Mouse (Mus musculus) heart, adult 8-10 months (tissue): ENCODE measurements around the gene Mrvi1. TPM values are rescaled to one million over a fixed set of nuclear protein-coding genes. Genes with fewer than 3 reads are reported as not detected.
A peak's percentile ranks its signal among the peaks of the same experiment; 100 is the strongest.

ENCODE experiments used
- DNase-seq: peaks from one replicate; pipeline ENCODE4 v3.0.0; 2022; ENCODE audit warnings: low spot score
- total RNA-seq, 4 experiments: library from RNA; stranded (reverse); gene quantifications; 2 replicates each; pipeline ENCODE4 v1.2.4; 2022

Gene Mrvi1
- total RNA-seq, result 10 to 100 TPM; 12.7 to 15.6 (median 14.4) TPM

DNA sequence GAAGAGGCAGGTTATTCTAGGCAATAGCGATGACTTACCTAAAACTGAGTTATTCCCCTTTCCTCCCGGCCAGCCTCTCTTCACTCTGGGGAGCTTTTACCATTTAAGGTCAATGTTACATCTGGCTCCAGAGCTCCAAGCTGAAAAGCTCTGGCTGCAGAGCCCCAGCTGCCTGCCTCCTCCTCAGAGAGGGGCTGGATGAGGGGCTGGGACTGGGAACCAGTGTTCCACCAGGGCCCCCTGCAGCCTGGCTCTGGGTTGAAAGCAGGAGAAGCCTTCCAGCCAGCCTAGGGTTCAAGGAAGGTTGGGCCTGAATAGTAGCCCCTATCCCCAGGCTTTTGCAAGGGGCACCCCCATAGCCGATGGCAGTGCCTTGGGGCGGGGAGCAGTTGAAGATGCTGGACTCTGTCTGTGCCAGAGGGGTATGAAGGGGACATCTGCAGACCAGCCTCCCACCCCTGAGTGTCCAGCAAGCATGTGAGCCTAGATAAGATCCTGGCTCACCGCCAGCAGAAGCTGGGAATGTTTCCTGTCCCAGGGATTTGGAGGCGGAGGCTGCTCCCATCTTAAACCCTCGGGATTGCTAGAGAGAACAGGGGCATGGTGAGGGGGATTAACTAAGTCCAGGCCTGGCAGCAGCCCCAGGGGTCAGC lies at the start of gene Mrvi1:
TSS of gene Mrvi1 (minus strand) at position 409 of the 653 bp plus-strand sequence.
- peak; percentile 67 for DNase-seq

- no peak for DNase-seq
Observed at GRCm38 (mm10) chr7:111029046-111029553, 46.8 kb upstream of the Mrvi1 start.

- peak; percentile 95 for DNase-seq
Observed at GRCm38 (mm10) chr7:111028281-111029045, 46.2 kb upstream of the Mrvi1 start, which contains the start of gene Ctr9. Gene Ctr9, plus strand, starts transcription at chr7:111028951.

GRCm38 (mm10) chr7:111024912-111025311 lies 42.7 kb upstream of the Mrvi1 start:
- no peak for DNase-seq

GRCm38 (mm10) chr7:111024068-111024594 lies 41.9 kb upstream of the Mrvi1 start:
- DNase-seq, result peak; percentile 26

GRCm38 (mm10) chr7:111020814-111021213 lies 38.6 kb upstream of the Mrvi1 start:
- DNase-seq, result no peak

DNA sequence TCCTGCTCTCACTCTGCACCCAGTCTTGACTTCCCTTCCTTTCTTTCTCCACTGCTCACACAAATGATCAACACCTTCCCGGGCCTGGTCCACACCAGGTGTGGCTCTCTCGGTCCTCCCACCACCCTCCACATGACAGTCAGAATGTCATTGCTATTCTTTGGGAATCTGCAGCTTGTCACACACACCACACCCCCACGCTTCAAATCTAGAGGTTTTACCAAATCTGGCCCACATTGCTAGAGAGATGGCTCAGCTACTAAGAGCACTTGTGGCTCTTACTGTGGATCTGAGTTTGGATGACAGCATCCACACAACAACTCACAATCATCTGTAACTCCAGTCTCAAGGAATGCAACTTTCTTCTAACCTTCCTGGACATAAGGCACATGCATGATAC lies 34.7 kb upstream of the Mrvi1 start:
- DNase-seq, result no peak

GRCm38 (mm10) chr7:111015731-111016130 lies 33.5 kb upstream of the Mrvi1 start:
- DNase-seq, result no peak

DNA sequence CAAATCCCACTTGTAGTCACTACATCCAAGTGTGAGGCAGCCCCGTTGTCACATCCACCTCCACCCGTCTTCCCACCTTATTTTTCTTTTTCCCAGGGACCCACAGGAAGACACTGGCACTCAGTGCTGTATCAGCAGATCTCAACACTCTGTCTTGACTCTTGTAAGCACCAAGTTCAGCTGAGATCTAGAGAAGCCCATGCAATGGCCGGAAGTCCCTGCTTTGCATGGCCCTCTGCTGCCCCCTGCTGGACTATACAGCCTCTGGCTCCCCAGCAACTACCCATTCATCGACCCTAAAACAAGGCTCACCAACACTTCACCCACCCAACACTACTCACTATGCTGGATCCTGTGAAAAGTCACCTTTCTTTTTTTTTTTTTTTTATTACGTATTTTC lies 32.6 kb upstream of the Mrvi1 start:
- peak; percentile 84 for DNase-seq

- DNase-seq, result no peak
Observed at GRCm38 (mm10) chr7:111014039-111014605, 31.9 kb upstream of the Mrvi1 start.

- no peak for DNase-seq
Observed at GRCm38 (mm10) chr7:111004136-111004840, 22.0 kb upstream of the Mrvi1 start.

DNA sequence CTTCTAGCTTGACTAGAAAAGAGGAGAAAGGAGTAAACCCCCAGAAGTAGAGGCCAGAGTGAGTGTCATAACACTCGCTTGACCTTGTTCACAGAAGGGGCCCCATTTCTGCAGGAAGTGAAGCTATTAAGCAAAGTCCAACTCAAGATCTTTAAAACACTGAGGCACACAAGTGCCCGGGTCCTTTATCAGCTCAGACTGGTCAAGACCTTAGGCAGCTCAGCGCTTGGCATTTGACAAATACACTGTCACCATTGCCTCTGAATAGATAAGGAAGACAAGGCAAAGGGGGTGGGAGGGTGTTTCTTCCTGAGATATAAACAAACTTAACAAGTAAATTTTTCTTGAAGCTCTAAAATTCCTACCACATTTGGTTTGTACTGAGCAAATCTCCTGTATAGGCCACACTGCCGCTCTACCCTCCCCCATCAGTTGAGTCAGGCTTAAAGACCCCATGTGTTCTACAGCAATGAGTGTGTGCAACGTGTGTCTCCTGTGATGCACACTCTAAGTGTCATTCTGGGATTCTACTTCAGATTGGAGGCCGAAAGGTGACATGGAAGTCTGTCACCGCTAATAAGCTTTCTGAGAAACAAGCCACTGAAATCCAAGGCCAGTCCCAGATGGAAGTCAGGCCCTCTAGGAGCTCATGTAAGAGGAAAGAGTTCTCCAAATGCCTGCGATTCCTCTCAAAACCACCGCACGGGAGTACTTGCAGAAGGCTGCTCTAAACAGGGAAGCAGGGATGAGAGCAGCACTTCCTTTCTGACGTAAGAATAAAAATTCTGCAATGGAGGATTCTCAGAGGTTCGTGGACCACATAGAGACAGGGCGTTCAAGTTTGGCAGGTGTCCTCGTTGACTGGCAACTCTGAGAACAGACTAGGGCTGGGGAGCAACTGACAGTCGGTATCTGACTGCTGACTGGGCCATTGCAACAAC lies 16.9 kb upstream of the Mrvi1 start:
- no peak for DNase-seq

GRCm38 (mm10) chr7:110991221-110991494 lies 8.9 kb upstream of the Mrvi1 start:
- no peak for DNase-seq

DNA sequence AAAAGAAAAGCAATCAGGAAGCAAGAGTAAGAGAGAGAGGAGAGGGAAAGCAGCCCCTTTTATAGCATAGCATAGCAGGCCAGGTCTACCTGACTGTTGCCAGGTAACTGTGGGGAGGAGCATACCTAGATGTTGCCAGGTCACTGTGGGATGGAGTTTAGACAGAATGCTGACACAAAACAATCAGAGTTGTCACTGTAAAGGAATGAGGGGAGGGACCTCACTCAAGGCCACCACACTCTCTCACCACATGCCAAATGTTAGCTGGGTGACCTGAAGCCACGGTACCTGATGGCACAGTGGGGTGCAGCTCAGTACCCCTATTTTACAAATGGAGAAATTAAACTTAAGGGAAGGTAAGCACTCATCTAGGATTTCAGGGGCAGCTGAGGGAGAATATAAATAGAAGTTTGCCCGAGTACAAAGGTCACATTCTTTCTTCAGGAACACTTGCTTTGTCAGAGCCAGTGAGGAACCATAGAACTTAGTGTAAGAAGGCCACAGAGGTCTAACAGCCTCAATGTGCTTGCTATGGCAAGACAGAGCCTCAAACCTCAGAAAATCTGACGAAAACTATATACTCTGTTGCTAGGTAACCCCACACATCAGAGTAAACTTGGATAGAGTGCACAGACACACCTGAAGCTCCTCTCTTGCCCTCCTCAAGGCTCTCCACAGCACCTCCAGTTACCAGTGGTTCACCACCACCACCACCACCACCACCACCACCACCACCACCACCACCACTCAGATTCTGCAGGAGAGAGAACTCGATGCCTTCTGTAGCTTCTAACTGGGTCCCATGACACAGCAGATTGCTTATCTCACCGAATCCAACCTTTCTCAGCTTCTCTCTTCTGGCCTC lies 8.3 kb upstream of the Mrvi1 start:
- DNase-seq, result no peak

- DNase-seq, result no peak
Observed at GRCm38 (mm10) chr7:110989286-110989879, 7.1 kb upstream of the Mrvi1 start.

DNA sequence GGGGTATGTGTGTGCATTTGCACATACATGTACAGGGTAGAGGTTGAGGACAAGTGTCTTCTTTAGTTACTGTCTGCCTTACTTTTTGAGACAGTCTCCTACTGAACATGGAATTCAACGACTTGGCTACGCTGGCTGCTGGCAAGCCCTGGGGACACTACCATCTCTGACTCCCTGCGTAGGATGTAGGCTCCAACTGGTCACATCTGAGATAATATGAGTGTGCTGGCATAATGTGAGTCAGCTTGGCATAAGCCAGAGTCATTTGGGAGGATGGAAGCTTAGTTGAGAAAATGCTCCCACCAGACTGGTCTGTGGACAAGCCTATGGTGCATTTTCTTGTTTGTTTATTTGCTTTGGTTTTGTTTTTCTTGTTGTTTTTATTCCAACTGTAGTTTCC lies 5.8 kb upstream of the Mrvi1 start:
- DNase-seq, result no peak

- DNase-seq, result no peak
Observed at GRCm38 (mm10) chr7:110985581-110986265, 3.5 kb upstream of the Mrvi1 start.

- DNase-seq, result no peak
Observed at GRCm38 (mm10) chr7:110983621-110984020, 1.4 kb upstream of the Mrvi1 start.

DNA sequence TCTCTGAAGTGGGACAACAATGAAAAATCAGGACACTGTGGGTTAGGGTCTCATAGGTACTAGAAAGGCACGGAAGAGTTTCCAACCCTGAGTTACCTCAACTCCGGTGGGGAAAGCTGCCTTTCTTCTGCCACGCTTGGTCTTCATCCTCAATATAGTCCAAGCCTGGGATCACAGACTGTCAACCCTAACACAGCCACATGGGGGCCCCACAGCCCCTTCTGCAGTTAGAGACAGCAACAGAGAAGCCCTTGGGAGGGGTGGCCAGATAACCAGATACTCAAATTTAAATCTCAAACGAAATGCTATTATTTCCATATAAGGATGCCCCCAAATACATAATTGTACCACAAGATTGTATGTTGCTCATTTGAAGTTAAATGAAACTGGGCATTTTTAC lies 503 bp upstream of the Mrvi1 start:
- no peak for DNase-seq
